Mouse (Mus musculus) midbrain, embryonic 14.5 days (tissue): ENCODE results near the gene Fam198a. TPM values are rescaled to one million over a fixed set of nuclear protein-coding genes. Genes with fewer than 3 reads are reported as not detected.

Experiments used
- ATAC-seq: fragments of 200-750 bp; cut with Nextera tagmentation; 2 replicates; pipeline ENCODE4 v1.8.0; 2017; ENCODE audit warnings: moderate number of reproducible peaks, moderate library complexity; ENCODE audit not compliant: low FRiP score, low TSS enrichment
- DNase-seq: peaks from one replicate; pipeline ENCODE4 v3.0.0-alpha.2; 2015
- H3K27ac ChIP-seq: fragments of 300-500 bp; sonication (generic); replicated peaks from 2 replicates; pipeline ENCODE4 v1.5.1; 2014; ENCODE audit warnings: mild to moderate bottlenecking, low read depth, low read length, moderate library complexity
- H3K27me3 ChIP-seq: fragments of 300-500 bp; sonication (generic); 2 replicates; pipeline ENCODE4 v1.6.1; 2014; ENCODE audit warnings: low read length, control low read depth, mixed read lengths; ENCODE audit not compliant: control insufficient read depth, insufficient read depth
- H3K36me3 ChIP-seq: fragments of 300-500 bp; sonication (generic); 2 replicates; pipeline ENCODE4 v1.6.1; 2014; ENCODE audit warnings: low read length, control low read depth; ENCODE audit not compliant: control insufficient read depth, insufficient read depth
- H3K4me1 ChIP-seq: fragments of 300-500 bp; sonication (generic); 2 replicates; pipeline ENCODE4 v1.6.1; 2014; ENCODE audit warnings: mild to moderate bottlenecking, antibody characterized with exemption, low read length, control low read depth; ENCODE audit not compliant: control insufficient read depth, insufficient read depth
- H3K4me2 ChIP-seq: fragments of 300-500 bp; sonication (generic); 2 replicates; pipeline ENCODE4 v1.6.1; 2014; ENCODE audit warnings: mild to moderate bottlenecking, low read length, moderate library complexity
- H3K4me3 ChIP-seq: fragments of 300-500 bp; sonication (generic); replicated peaks from 2 replicates; pipeline ENCODE4 v1.5.1; 2014; ENCODE audit warnings: low read depth, low read length
- H3K9ac ChIP-seq: fragments of 300-500 bp; sonication (generic); replicated peaks from 2 replicates; pipeline ENCODE4 v1.6.1; 2014; ENCODE audit warnings: mild to moderate bottlenecking, low read length, moderate library complexity
- H3K9me3 ChIP-seq: fragments of 300-500 bp; sonication (generic); 2 replicates; pipeline ENCODE4 v1.6.1; 2016; ENCODE audit warnings: low read length, control low read depth, mixed read lengths; ENCODE audit not compliant: control insufficient read depth
- WGBS: fragments of 180-500 bp; shearing (Covaris S2); extraction: QIAGEN DNeasy Blood & Tissue Kit; methylation state at CpG from one replicate; pipeline ENCODE4 v1.1.7; 2014; 5-methylcytosine and 5-hydroxymethylcytosine counted together
- polyA plus RNA-seq: library from polyadenylated mRNA; unstranded; fragments of >200 nt; fragmentation: Nextera tagmentation; extraction: Ambion mirVana; gene quantifications from 2 replicates; pipeline ENCODE4 v1.2.1, GENCODE M21; 2014

Gene Fam198a
- polyA plus RNA-seq, 1 experiment from 2014 or later = 0.80 TPM

- no peak overlapping the region for H3K9ac ChIP-seq
- H3K4me1 ChIP-seq = peaks cover 12% of the 10 kb centered on the region
- 94% methylated on average over 6 of the region's 6 CpGs for WGBS
- no peak overlapping the region for H3K4me2 ChIP-seq
- DNase-seq (no peak), ATAC-seq (no peak)
- no peaks in the 10 kb centered on the region for H3K36me3 ChIP-seq
- no peaks in the 10 kb centered on the region for H3K27me3 ChIP-seq
- no peak overlapping the region for H3K27ac ChIP-seq
- H3K9me3 ChIP-seq = no peaks in the 10 kb centered on the region
- no peak overlapping the region for H3K4me3 ChIP-seq
These were observed 73.6 kb downstream of the Fam198a start for GRCm38 (mm10) chr9:122024419-122024818.

DNA sequence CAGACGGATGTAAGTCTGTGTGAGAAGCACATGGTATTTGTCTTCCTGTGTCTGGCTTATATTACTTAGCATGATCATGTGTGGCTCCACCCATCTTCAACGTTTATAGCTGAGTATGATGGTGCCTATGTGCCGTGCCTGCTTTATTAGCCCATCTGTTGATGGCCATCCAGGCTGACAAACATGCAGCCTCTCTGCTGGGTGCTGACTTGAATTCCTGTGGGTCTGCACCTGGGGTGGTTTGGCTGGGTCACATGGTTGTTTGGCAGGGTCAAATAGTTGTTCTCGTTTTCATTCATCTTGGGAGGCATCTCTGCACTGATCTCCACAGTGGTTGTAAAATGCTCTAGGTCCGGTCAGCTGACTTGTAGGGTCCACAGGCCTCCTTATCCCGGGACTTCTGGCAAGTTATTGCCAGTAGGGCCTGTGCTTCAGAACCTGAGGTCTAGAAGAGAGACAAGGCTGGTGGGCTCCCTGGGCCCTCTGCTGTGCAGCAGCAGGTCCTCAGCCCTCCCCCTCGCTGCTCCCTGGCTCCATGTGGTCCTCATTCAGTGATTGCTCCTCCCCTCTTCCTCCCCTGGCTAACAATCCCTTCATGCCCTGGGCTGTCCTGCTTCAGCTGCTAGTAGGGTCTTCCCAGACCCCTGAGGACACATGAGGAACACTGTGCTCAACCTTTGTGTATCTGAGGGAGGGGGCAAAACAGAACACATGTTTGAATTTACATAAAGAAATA, 75.2 kb downstream of the Fam198a start:
- H3K9ac ChIP-seq = no peak overlapping the region
- H3K27ac ChIP-seq = no peak overlapping the region
- H3K4me2 ChIP-seq = no peak overlapping the region
- DNase-seq (no peak), ATAC-seq (no peak)
- H3K9me3 ChIP-seq = no peaks in the 10 kb centered on the region
- no peaks in the 10 kb centered on the region for H3K27me3 ChIP-seq
- WGBS = 68% methylated on average over 7 of the region's 7 CpGs
- peaks cover 14% of the 10 kb centered on the region; the same call in 1 of the 2 replicates for H3K4me1 ChIP-seq
- H3K4me3 ChIP-seq = no peak overlapping the region
- no peaks in the 10 kb centered on the region for H3K36me3 ChIP-seq

GRCm38 (mm10) chr9:122027081-122027913, 76.5 kb downstream of the Fam198a start:
- H3K36me3 ChIP-seq = no peaks in the 10 kb centered on the region
- H3K9ac ChIP-seq = no peak overlapping the region
- no peak overlapping the region for H3K4me3 ChIP-seq
- DNase-seq = no peak
- no peak for ATAC-seq
- H3K27me3 ChIP-seq = no peaks in the 10 kb centered on the region
- H3K9me3 ChIP-seq = no peaks in the 10 kb centered on the region
- H3K4me2 ChIP-seq = no peak overlapping the region
- peaks cover 14% of the 10 kb centered on the region; the same call in 1 of the 2 replicates for H3K4me1 ChIP-seq
- 63% methylated on average over 6 of the region's 6 CpGs for WGBS
- H3K27ac ChIP-seq = peak overlapping the region; percentile 57; the same call in 1 of the 2 replicates

GRCm38 (mm10) chr9:122027914-122028745, 77.3 kb downstream of the Fam198a start:
- H3K4me3 ChIP-seq = no peak overlapping the region
- ATAC-seq (no peak), DNase-seq (no peak)
- no peak overlapping the region for H3K4me2 ChIP-seq
- H3K27ac ChIP-seq = 0 out of 2 replicates have a peak overlapping the region, but pooled peaks have one; percentile 57
- no peak overlapping the region for H3K9ac ChIP-seq
- no peaks in the 10 kb centered on the region for H3K9me3 ChIP-seq
- H3K4me1 ChIP-seq = peaks cover 14% of the 10 kb centered on the region; the same call in 1 of the 2 replicates
- no peaks in the 10 kb centered on the region for H3K27me3 ChIP-seq
- H3K36me3 ChIP-seq = no peaks in the 10 kb centered on the region
- 90% methylated on average over 11 of the region's 11 CpGs for WGBS

GRCm38 (mm10) chr9:122029765-122030164, 79.0 kb downstream of the Fam198a start:
- WGBS = 98% methylated on average over 7 of the region's 7 CpGs
- no peak for DNase-seq

More at GRCm38 (mm10) chr9:122029765-122030164, 79.0 kb downstream of the Fam198a start:
- H3K9ac ChIP-seq = no peak overlapping the region
- no peak overlapping the region for H3K4me3 ChIP-seq
- no peak overlapping the region for H3K27ac ChIP-seq
- H3K4me1 ChIP-seq = peaks cover 14% of the 10 kb centered on the region; the same call in 1 of the 2 replicates
- H3K4me2 ChIP-seq = no peak overlapping the region
- no peaks in the 10 kb centered on the region for H3K9me3 ChIP-seq
- no peaks in the 10 kb centered on the region for H3K36me3 ChIP-seq
- ATAC-seq = no peak
- H3K27me3 ChIP-seq = no peaks in the 10 kb centered on the region

Other genes starting within 250 kb of the Fam198a start
- gene Sec22c, start 245.5 kb upstream of the Fam198a start, polyA plus RNA-seq = 20.0 and 27.7 TPM in 2 replicates
- gene Ss18l2, start 240.7 kb upstream of the Fam198a start, polyA plus RNA-seq = 164 and 190 TPM in 2 replicates
- gene Nktr, start 231.8 kb upstream of the Fam198a start, polyA plus RNA-seq = 61.5 and 73.0 TPM in 2 replicates
- 15.8 and 17.5 TPM in 2 replicates for gene Zfp651, start 191.7 kb upstream of the Fam198a start, polyA plus RNA-seq
- gene Klhl40, start 173.4 kb upstream of the Fam198a start, polyA plus RNA-seq = 1.1 and 1.9 TPM in 2 replicates
- gene Hhatl, start 158.5 kb upstream of the Fam198a start, polyA plus RNA-seq = 0.12 and 0.24 TPM in 2 replicates
- 2.3 and 2.9 TPM in 2 replicates for gene Ccdc13, start 111.5 kb upstream of the Fam198a start, polyA plus RNA-seq
- gene Higd1a, start 92.6 kb upstream of the Fam198a start, polyA plus RNA-seq = 135 and 165 TPM in 2 replicates
- 3.2 and 4.5 TPM in 2 replicates for gene Ackr2, start 52.6 kb upstream of the Fam198a start, polyA plus RNA-seq
- not detected in 2 replicates for gene Cyp8b1, start 34.7 kb upstream of the Fam198a start, polyA plus RNA-seq
- 22.4 and 23.0 TPM in 2 replicates for gene Pomgnt2, start 46.1 kb downstream of the Fam198a start, polyA plus RNA-seq
- 47.8 and 57.5 TPM in 2 replicates for gene Snrk, start 166.3 kb downstream of the Fam198a start, polyA plus RNA-seq